Mouse (Mus musculus) splenic B cell, adult 2 months (primary cell): ENCODE data around the gene Snx29.

Experiments
- DNase-seq: peaks from one replicate; pipeline ENCODE4 v3.0.0-alpha.2; 2011; ENCODE audit warnings: low read depth, low spot score
- H3K27me3 ChIP-seq: 2 replicates; pipeline ENCODE4 v1.6.1; 2012; ENCODE audit warnings: mild to moderate bottlenecking, low read length, moderate library complexity, mixed read lengths; ENCODE audit not compliant: control insufficient read depth, poor library complexity, insufficient read depth, severe bottlenecking
- H3K36me3 ChIP-seq: 2 replicates; pipeline ENCODE4 v1.6.1; 2012; ENCODE audit warnings: mild to moderate bottlenecking, low read length, moderate library complexity, mixed read lengths; ENCODE audit not compliant: control insufficient read depth, poor library complexity, insufficient read depth, severe bottlenecking

The Snx29 gene

GRCm38 (mm10) chr16:11627866-11628638 is 305.3 kb downstream of the Snx29 start:
- no peak for DNase-seq
- H3K36me3 ChIP-seq, result peaks cover 3% of the 10 kb centered on the region; the same call in 1 of the 2 replicates
- no peaks in the 10 kb centered on the region for H3K27me3 ChIP-seq

- DNase-seq, result no peak
- peaks cover 3% of the 10 kb centered on the region; the same call in 1 of the 2 replicates for H3K36me3 ChIP-seq
- H3K27me3 ChIP-seq, result no peaks in the 10 kb centered on the region
These were observed 307.0 kb downstream of the Snx29 start for GRCm38 (mm10) chr16:11629704-11630103.

DNA sequence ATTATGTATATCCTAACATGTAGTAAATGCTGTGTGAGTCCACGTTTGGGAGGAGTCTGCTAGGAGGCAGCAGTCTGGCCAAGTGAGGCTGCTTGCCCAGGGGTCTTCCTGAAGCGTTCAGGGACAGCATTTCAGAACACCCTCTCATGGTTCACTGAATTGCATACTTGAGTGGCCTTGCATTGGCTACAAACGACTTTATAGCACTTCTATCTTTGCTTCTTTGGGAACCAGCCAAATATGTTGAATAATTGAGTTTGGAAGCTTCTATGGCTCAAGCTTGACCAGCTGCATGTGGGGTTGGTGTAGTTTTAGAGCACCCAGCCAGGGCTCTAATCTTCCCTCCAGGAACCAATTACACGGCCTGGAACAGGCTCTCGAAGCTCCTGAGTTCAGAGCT is 307.8 kb downstream of the Snx29 start:
- no peak for DNase-seq
- Histone ChIP-seq H3K27me3 (no peaks in the 10 kb centered on the region), H3K36me3 (peaks cover 3% of the 10 kb centered on the region; the same call in 1 of the 2 replicates)

- Histone ChIP-seq H3K36me3 (peaks cover 3% of the 10 kb centered on the region; the same call in 1 of the 2 replicates), H3K27me3 (no peaks in the 10 kb centered on the region)
- DNase-seq, result no peak
These were observed 309.6 kb downstream of the Snx29 start for GRCm38 (mm10) chr16:11632205-11632747.

GRCm38 (mm10) chr16:11636196-11636733 is 313.6 kb downstream of the Snx29 start:
- DNase-seq, result no peak
- Histone ChIP-seq H3K36me3 (0 out of 2 replicates have a peak, but pooled peaks cover 3% of the 10 kb centered on the region), H3K27me3 (no peaks in the 10 kb centered on the region)

DNA sequence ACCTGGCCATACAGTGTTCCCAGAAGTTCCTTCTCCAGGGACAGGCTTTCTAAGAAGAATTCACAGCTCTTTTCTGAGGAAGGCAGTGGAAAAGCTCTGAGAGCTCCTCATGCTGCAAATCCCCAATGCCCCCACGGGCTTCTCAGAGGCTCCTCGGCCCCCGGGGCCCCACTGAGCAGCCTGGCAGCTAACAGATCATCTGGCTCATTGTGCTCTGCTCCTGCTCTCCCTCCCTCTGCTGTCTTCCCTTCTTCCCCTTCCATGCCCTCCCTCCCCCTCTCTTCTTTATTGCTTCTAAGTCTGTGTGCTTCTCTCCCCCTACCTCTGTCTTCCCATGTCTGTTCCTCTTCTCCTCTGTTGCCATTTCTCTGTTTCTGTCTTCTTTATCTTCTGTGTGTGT is 314.2 kb downstream of the Snx29 start:
- no peak for DNase-seq
- 0 out of 2 replicates have a peak, but pooled peaks cover 1% of the 10 kb centered on the region for H3K36me3 ChIP-seq
- H3K27me3 ChIP-seq, result no peaks in the 10 kb centered on the region

DNA sequence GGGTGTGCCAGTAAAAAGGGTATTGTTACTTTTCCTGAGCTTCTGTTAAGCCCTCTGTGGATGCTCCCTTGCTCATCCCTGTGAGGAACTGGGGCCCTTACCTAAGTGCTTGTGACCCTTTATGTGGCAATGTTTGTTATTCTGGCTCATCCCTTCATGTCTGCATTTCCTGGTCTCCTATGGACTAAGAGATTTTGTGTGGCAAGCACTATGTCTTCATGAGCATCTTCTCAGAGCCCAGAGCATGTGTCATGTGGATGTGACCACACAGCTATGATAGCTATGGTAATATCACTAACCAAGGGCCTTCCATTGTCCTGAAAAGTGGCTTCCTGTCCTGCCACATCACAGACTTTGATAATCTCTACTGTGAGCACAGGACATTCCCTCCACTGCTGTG is 315.1 kb downstream of the Snx29 start:
- no peak for DNase-seq
- no peaks in the 10 kb centered on the region for H3K27me3 ChIP-seq
- no peaks in the 10 kb centered on the region for H3K36me3 ChIP-seq

GRCm38 (mm10) chr16:11638739-11639138 is 316.0 kb downstream of the Snx29 start:
- no peaks in the 10 kb centered on the region for H3K36me3 ChIP-seq
- DNase-seq, result no peak
- no peaks in the 10 kb centered on the region for H3K27me3 ChIP-seq

DNA sequence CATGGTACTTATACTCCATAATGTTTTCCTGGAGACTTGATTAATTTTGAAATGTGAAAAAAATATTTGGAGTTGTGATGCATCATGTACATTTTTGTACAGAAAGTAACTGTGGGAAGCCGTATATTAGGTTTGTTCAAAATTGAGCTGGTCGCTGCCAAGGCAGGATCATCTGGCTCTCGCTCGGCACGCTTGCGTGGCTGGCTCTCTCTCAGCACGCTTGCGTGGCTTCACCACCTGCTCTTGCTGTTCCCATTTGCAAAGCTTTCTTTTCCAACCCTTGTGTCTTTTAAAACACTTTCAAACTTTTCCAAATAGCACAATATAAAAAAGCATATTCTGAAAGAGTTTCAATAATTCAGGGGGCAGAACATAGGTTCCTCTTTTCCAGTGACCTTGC is 317.2 kb downstream of the Snx29 start:
- Histone ChIP-seq H3K36me3 (no peaks in the 10 kb centered on the region), H3K27me3 (no peaks in the 10 kb centered on the region)
- DNase-seq, result no peak

DNA sequence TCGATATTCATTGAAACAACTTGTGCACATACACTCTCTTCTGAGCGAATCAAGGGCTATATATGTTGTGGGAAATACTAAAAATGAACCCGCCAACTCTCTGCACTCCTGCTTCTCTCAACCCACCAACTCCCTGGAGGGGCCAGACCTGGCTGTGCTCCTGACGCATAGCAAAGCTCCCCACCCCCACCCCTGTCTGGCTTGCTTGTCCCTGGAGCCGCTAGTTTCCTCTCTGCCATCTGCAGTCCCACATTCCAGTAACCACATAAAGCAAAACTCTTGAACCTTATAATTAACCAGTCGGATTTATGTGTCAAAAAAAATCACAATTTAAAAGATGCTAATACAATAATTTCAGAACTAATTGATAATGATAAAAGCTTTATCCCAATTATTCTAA is 320.9 kb downstream of the Snx29 start:
- DNase-seq, result no peak
- no peaks in the 10 kb centered on the region for H3K36me3 ChIP-seq
- no peaks in the 10 kb centered on the region for H3K27me3 ChIP-seq

DNA sequence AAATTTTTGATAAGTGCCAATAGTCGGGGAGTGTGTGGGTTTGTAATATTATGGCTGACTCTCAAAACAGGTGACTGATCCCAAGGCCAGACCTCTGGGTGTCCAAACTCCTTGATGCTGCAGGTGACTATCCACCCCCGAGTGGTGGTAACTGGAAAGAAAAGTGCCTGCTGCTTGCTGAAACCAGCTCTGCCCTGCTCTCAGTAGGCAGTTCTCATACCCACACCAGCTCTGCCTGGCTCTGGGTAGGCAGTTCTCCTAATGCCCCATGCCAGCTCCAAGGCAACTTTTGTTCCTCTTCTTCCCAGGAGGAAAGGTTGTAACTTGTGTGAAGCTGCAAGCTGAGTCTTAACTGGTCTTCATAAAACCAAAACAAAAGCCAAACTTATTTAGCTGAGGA is 321.7 kb downstream of the Snx29 start:
- Histone ChIP-seq H3K36me3 (no peaks in the 10 kb centered on the region), H3K27me3 (no peaks in the 10 kb centered on the region)
- DNase-seq, result no peak

- no peaks in the 10 kb centered on the region for H3K27me3 ChIP-seq
- no peaks in the 10 kb centered on the region for H3K36me3 ChIP-seq
- DNase-seq, result no peak
These were observed 323.0 kb downstream of the Snx29 start for GRCm38 (mm10) chr16:11645668-11646067.

DNA sequence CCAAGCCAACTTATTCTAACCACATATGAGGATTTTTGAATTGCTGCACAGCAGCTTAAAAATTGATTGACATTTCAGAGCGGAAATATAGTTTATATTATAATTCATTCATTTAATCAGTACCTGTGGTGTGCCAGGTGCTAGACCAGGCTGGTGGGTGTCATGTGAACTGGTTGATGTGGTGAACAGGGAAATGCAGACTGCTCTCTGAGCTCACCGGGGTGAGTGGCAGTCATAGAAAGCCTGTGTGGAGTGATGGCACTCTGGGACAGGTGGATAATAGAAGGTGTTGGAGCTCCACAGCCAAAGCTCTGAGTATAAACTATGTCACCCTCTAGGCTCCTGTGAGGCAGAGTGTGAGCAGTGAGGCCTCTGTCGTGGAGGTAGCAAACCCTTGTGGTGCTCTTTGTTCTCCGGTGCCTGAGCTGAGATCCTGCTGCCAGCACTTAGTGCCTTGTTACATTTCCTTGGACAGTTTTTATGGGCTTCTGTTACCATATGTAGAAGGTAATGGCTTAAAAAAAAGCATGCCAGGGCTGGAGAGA is 324.1 kb downstream of the Snx29 start:
- no peak for DNase-seq
- H3K27me3 ChIP-seq, result no peaks in the 10 kb centered on the region
- no peaks in the 10 kb centered on the region for H3K36me3 ChIP-seq

DNA sequence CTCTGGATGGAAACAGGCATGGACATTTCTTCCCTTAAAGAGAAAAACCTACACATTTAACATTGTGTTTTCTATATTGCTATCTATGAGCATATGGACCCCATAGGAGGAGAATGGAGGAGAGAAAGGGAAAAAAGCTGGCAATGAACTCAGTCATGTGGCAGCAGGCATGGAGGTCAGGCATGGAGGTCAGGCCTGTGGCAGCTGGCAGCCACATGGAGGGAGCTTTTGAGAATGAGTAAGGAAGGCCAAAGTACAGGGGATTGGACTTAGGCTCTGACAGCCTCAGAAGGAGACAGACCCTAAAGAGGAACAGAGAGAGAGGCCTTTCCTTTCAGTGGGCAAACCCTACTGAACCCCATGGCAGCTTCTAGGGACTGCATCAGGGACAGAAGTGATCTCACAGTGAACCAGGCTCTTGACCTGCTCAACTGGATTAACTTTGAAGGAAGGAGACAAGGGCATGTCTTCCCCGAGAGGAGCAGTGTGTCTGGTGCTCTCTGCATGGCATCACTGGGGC is 325.5 kb downstream of the Snx29 start:
- DNase-seq, result peak; percentile 53
- no peaks in the 10 kb centered on the region for H3K27me3 ChIP-seq
- no peaks in the 10 kb centered on the region for H3K36me3 ChIP-seq
